ENCODE assay signal across 23 mouse cellular contexts in the genomic region with DNA sequence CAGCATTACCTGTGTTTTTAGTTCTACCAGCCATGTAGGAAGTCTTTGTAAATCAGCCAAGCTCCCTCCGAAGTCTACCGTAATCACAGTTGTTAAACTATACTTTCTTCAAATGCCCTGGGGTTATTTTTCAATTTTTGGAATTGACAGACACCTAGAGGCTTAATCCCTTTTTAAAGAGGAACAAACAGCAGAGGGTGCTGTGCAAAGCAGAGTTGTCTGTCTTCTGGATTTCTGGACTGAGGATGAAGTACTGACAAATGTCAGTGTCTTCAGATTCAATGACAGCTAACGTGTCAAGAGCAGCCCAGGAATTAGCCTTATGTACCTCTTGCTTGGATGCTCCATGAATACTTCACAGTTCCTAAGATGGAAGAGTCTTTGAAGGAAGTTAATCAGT.
DNase-seq lines count a peak whose midpoint lies in the region; ATAC-seq and TF ChIP-seq lines count a peak whose summit lies in the region.
"Had no signal": no experiment of that assay in that cellular context is flagged by ENCODE, and none has a peak within 500 bp of the region (broad histone marks: within the 10 kb centered on the region; RNA-seq: fewer than 3 reads in every experiment).

No protein-coding gene starts in this region.

- no peaks in the 10 kb centered on the region for H3K36me3 ChIP-seq in heart, postnatal 0 days (replicated peaks; ENCODE audit: control insufficient read depth, insufficient read depth, low read length)
- no peaks in the 10 kb centered on the region for H3K36me3 ChIP-seq in liver, postnatal 0 days (replicated peaks; ENCODE audit: insufficient read depth, low read length)
- H3K36me3 ChIP-seq in stomach, postnatal 0 days (ENCODE audit: control insufficient read depth, insufficient read depth, low read length) = no peaks in the 10 kb centered on the region
- H3K36me3 ChIP-seq: heart, embryonic 15.5 days had no signal

- no peak overlapping the region for H3K4me3 ChIP-seq in heart, postnatal 0 days (ENCODE audit: low read depth, low read length)
- no peak overlapping the region for H3K4me3 ChIP-seq in liver, postnatal 0 days (ENCODE audit: low read depth, low read length)
- no peak overlapping the region for H3K4me3 ChIP-seq in stomach, postnatal 0 days (ENCODE audit: low read depth, low read length)
- H3K4me3 ChIP-seq: embryonic facial prominence, embryonic 13.5 days; erythroblast, embryonic 14.5 days; forebrain, embryonic 12.5 days; heart, embryonic 15.5 days; midbrain, embryonic 13.5 days; myocyte had no signal

- 67% methylated on average over 3 of the region's 3 CpGs for WGBS in heart, postnatal 0 days
- WGBS in liver, postnatal 0 days (ENCODE audit: insufficient replicate concordance) = 76% methylated on average over 3 of the region's 3 CpGs
- WGBS in stomach, postnatal 0 days = 87% methylated on average over 3 of the region's 3 CpGs

- peak; percentile 26 for TF ChIP-seq CTCF in heart, postnatal 0 days (IDR thresholded peaks at IDR 0.05; ENCODE audit: low read depth)
- 0 out of 2 replicates have a peak, but pooled peaks have one; percentile 14 for TF ChIP-seq CTCF in liver, postnatal 0 days (IDR thresholded peaks at IDR 0.05; ENCODE audit: low read depth)
- peak; percentile 33 for TF ChIP-seq CTCF in Patski (IDR thresholded peaks at IDR 0.05)
- TF ChIP-seq CTCF in stomach, postnatal 0 days (IDR thresholded peaks at IDR 0.05; ENCODE audit: low read depth) = peak; percentile 35

- ATAC-seq in heart, postnatal 0 days (ENCODE audit: insufficient read depth, low read depth) = no peak
- no peak for ATAC-seq in liver, postnatal 0 days
- no peak for ATAC-seq in Patski
- ATAC-seq in stomach, postnatal 0 days (ENCODE audit: low FRiP score, low TSS enrichment) = no peak
- ATAC-seq: hindbrain, embryonic 16.5 days; midbrain, embryonic 13.5 days had no signal

- no peaks in the 10 kb centered on the region for H3K9me3 ChIP-seq in heart, postnatal 0 days (replicated peaks; ENCODE audit: control insufficient read depth, low read length)
- no peaks in the 10 kb centered on the region for H3K9me3 ChIP-seq in liver, postnatal 0 days (ENCODE audit: low read length)
- H3K9me3 ChIP-seq in stomach, postnatal 0 days (ENCODE audit: control insufficient read depth, low read length) = no peaks in the 10 kb centered on the region
- H3K9me3 ChIP-seq: heart, embryonic 15.5 days; midbrain, embryonic 13.5 days had no signal

- POLR2A ChIA-PET in Patski (lab: Charles Lee) = no interaction called here

- CTCF ChIA-PET in Patski (lab: Charles Lee) = interaction anchor here (1.1 to 1.2 kb wide), 2 partner anchors 72 to 115 kb away, joined by 3 read pairs; no protein-coding TSS in a partner anchor

- TF ChIP-seq EP300 in heart, postnatal 0 days (IDR thresholded peaks at IDR 0.05; ENCODE audit: low read depth) = no peak
- no peak for TF ChIP-seq EP300 in liver, postnatal 0 days (IDR thresholded peaks at IDR 0.05; ENCODE audit: low read depth)
- no peak for TF ChIP-seq EP300 in stomach, postnatal 0 days (optimal IDR thresholded peaks at IDR 0.05)

- no peak overlapping the region for H3K27ac ChIP-seq in heart, postnatal 0 days (ENCODE audit: low read depth)
- no peak overlapping the region for H3K27ac ChIP-seq in liver, postnatal 0 days (ENCODE audit: low read depth)
- H3K27ac ChIP-seq in stomach, postnatal 0 days (replicated peaks) = no peak overlapping the region
- H3K27ac ChIP-seq: embryonic facial prominence, embryonic 13.5 days; forebrain, embryonic 12.5 days; heart, embryonic 15.5 days; midbrain, embryonic 13.5 days had no signal

- intact Hi-C loops in heart, postnatal 10 days (cut with DNase I) = no loop called here

- H3K4me2 ChIP-seq in heart, postnatal 0 days (ENCODE audit: low read depth, low read length) = no peak overlapping the region
- no peak overlapping the region for H3K4me2 ChIP-seq in liver, postnatal 0 days (ENCODE audit: low read depth, low read length)
- H3K4me2 ChIP-seq in stomach, postnatal 0 days (replicated peaks; ENCODE audit: low read depth) = no peak overlapping the region
- H3K4me2 ChIP-seq: embryonic facial prominence, embryonic 13.5 days; forebrain, embryonic 12.5 days; heart, embryonic 15.5 days; liver, embryonic 11.5 days; midbrain, embryonic 13.5 days had no signal

- no peak overlapping the region for H3K9ac ChIP-seq in heart, postnatal 0 days (replicated peaks; ENCODE audit: low read depth, low read length)
- H3K9ac ChIP-seq in liver, postnatal 0 days (replicated peaks) = no peak overlapping the region
- H3K9ac ChIP-seq in stomach, postnatal 0 days (ENCODE audit: low read length) = no peak overlapping the region
- H3K9ac ChIP-seq: embryonic facial prominence, embryonic 13.5 days; forebrain, embryonic 12.5 days; heart, embryonic 15.5 days; midbrain, embryonic 13.5 days had no signal

- H3K27me3 ChIP-seq in heart, postnatal 0 days (ENCODE audit: control insufficient read depth, insufficient read depth, low read length) = no peaks in the 10 kb centered on the region
- H3K27me3 ChIP-seq in liver, postnatal 0 days (ENCODE audit: insufficient read depth, low read length) = no peaks in the 10 kb centered on the region
- no peaks in the 10 kb centered on the region for H3K27me3 ChIP-seq in Patski
- no peaks in the 10 kb centered on the region for H3K27me3 ChIP-seq in stomach, postnatal 0 days (ENCODE audit: control insufficient read depth, insufficient read depth, low read length)
- H3K27me3 ChIP-seq: embryonic facial prominence, embryonic 13.5 days; forebrain, embryonic 12.5 days; heart, embryonic 15.5 days; midbrain, embryonic 13.5 days had no signal

- H3K4me1 ChIP-seq in heart, postnatal 0 days (ENCODE audit: control insufficient read depth, insufficient read depth) = no peaks in the 10 kb centered on the region
- H3K4me1 ChIP-seq in liver, postnatal 0 days (ENCODE audit: insufficient read depth) = no peaks in the 10 kb centered on the region
- H3K4me1 ChIP-seq in stomach, postnatal 0 days (replicated peaks; ENCODE audit: control insufficient read depth, insufficient read depth) = no peaks in the 10 kb centered on the region
- H3K4me1 ChIP-seq: embryonic facial prominence, embryonic 13.5 days; forebrain, embryonic 12.5 days; heart, embryonic 15.5 days; midbrain, embryonic 13.5 days had no signal

- in situ Hi-C loops in Patski (cut with MboI; ENCODE audit: low pct_unique_long_range_greater_than_20kb) = no loop called here

- DNase-seq in heart, postnatal 0 days (ENCODE audit: low spot score) = no peak
- no peak for DNase-seq in heart, postnatal 10 days
- no peak for DNase-seq in liver, postnatal 0 days
- DNase-seq in liver (no peak), Patski (ENCODE audit: low read depth, low spot score) (no peak)
- no peak for DNase-seq in stomach, postnatal 0 days (ENCODE audit: low spot score)
- no peak for DNase-seq in embryo, embryonic 11 days
- DNase-seq: adrenal gland, postnatal 25 days; cerebellum, adult 9-11 months; gastrocnemius, postnatal 25 days; kidney, adult 11 months; lung, adult 18-20 months; right cerebral cortex, adult 18-20 months; right cerebral cortex, postnatal 4 days; thymus, postnatal 25 days had no signal
